Mouse (Mus musculus): ENCODE results near the gene Scrg1. TPM values are rescaled to one million over a fixed set of nuclear protein-coding genes. Genes with fewer than 3 reads are reported as not detected.
"Not testable (repeated sequence)": the region's sequence is repeated elsewhere in the genome, so short reads cannot be mapped to it uniquely, and the experiment has no call there.

Scrg1 gene
- polyA plus RNA-seq (2016; fragmentation: Nextera tagmentation; extraction: Ambion mirVana) = not detected in 2 replicates

- no peaks in the 10 kb centered on the region for H3K27me3 ChIP-seq (ENCODE audit: low read depth, poor library complexity, severe bottlenecking)
- H3K9me3 ChIP-seq (replicated peaks) = no peaks in the 10 kb centered on the region
- no peak for DNase-seq (ENCODE audit: low spot score)
- H3K27ac ChIP-seq = no peak within 1 kb of the TSS
- no peaks in the 10 kb centered on the region for H3K36me3 ChIP-seq
- H3K4me3 ChIP-seq = no peak within 1 kb of the TSS
- 80% methylated on average over 3 of the region's 3 CpGs for WGBS
- 0 out of 2 replicates have a peak, but pooled peaks cover 2% of the 10 kb centered on the region for H3K4me1 ChIP-seq
Observed at GRCm38 (mm10) chr8:57455765-57456164, at the start of gene Scrg1. TSS of gene Scrg1 (plus strand) at chr8:57455923.

GRCm38 (mm10) chr8:57406366-57406765 is 49.4 kb upstream of the Scrg1 start:
- H3K27me3 ChIP-seq (ENCODE audit: low read depth, poor library complexity, severe bottlenecking) = peaks cover 40% of the 10 kb centered on the region
- H3K36me3 ChIP-seq = no peaks in the 10 kb centered on the region
- no peak for DNase-seq (ENCODE audit: low spot score)
- peaks cover 51% of the 10 kb centered on the region for H3K4me1 ChIP-seq
- H3K9me3 ChIP-seq (replicated peaks) = no peaks in the 10 kb centered on the region
- no peak overlapping the region for H3K4me3 ChIP-seq
- 87% methylated on average over 4 of the region's 4 CpGs for WGBS
- H3K27ac ChIP-seq = no peak overlapping the region

DNA sequence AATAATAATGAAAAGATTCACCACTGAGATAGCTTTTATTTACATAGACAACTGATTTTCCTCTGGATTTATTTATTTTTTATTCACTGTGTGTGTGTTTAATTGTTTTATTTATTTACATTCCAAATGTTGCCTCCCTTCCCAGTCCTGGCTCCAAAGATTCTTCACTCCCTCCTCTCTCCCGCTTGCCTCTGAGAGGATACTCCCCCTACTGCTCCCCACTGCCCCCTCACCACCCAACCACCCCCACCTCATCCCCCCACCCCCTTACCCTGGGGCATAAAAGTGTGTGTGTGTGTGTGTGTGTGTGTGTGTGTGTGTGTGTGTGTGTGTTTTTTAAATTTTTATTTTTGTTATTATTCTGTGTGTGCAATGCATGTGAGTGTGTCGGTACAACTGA is 46.4 kb upstream of the Scrg1 start:
- Histone ChIP-seq H3K4me1 (peaks cover 38% of the 10 kb centered on the region), H3K9me3 (replicated peaks) (no peaks in the 10 kb centered on the region), H3K27ac (no peak overlapping the region), H3K27me3 (ENCODE audit: low read depth, poor library complexity, severe bottlenecking) (peaks cover 52% of the 10 kb centered on the region), H3K4me3 (no peak overlapping the region), H3K36me3 (no peaks in the 10 kb centered on the region)
- no peak for DNase-seq (ENCODE audit: low spot score)
- 43% methylated on average over 2 of the region's 2 CpGs for WGBS

DNA sequence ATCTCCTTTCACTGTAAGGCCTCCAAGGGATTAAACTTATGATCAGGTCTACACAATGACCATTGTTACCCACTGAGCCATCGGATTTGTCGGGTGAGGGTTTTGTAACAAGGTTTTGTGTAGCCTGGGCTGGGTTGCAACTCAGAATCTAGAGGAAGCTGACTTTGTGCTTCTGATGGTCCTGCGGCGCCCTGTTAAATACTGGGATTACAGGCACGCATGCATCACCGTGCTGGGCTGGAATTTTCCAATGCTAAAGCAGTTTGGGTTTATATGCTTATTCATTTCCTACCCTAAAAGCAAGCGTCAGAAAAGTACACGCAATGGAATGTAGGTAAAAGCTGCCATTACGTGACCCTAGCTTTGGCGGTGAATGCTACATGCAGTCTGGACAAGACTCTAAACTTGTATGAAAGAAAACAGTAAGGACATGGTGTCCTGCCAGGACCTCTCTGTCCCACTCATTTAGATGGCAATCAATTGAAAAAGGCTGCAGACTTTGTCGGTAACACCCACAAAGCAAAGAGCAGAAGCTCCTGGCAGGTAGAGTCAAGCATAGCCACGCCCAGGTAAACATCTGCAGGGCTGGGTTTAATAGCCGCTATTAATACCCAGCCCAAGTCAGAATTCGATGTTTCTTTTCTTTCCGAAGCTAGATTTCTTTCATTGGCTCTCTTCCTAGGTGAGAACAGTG is 45.8 kb upstream of the Scrg1 start:
- peak overlapping the region; percentile 34 for H3K4me3 ChIP-seq
- WGBS = 23% methylated on average over 15 of the region's 15 CpGs

DNA sequence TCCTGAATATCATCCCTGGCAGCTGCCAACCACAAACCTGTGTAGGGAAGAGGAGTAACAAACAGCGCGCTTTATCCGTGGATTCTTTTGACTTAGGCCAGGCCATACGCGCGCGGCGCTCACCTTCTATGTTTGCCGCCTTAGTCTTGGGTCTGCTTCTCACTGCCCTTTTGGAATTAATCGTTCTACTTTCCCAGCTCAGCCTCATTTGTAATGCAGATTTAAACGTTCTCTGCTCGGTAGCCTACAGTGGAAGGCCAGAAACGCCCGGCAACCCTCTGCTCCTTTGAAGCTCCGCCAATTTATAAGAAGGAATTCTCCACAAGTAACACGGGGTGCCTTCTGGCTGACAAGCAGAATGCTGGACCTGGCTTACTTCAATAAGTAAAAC is 45.3 kb upstream of the Scrg1 start:
- H3K4me1 ChIP-seq = peaks cover 27% of the 10 kb centered on the region
- no peaks in the 10 kb centered on the region for H3K9me3 ChIP-seq (replicated peaks)
- H3K27ac ChIP-seq = no peak overlapping the region
- WGBS = 4% methylated on average over 16 of the region's 16 CpGs
- H3K27me3 ChIP-seq (ENCODE audit: low read depth, poor library complexity, severe bottlenecking) = peaks cover 52% of the 10 kb centered on the region
- no peaks in the 10 kb centered on the region for H3K36me3 ChIP-seq
- H3K4me3 ChIP-seq = peak overlapping the region; percentile 34
- DNase-seq (ENCODE audit: low spot score) = no peak

More for the DNA sequence above, 45.8 kb upstream of the Scrg1 start:
- H3K27ac ChIP-seq = no peak overlapping the region
- H3K9me3 ChIP-seq (replicated peaks) = no peaks in the 10 kb centered on the region
- H3K27me3 ChIP-seq (ENCODE audit: low read depth, poor library complexity, severe bottlenecking) = peaks cover 52% of the 10 kb centered on the region
- H3K4me1 ChIP-seq = peaks cover 32% of the 10 kb centered on the region
- H3K36me3 ChIP-seq = no peaks in the 10 kb centered on the region
- no peak for DNase-seq (ENCODE audit: low spot score)

GRCm38 (mm10) chr8:57411366-57411765 is 44.4 kb upstream of the Scrg1 start:
- Histone ChIP-seq H3K9me3 (replicated peaks) (no peaks in the 10 kb centered on the region), H3K36me3 (no peaks in the 10 kb centered on the region), H3K4me3 (no peak overlapping the region), H3K27me3 (ENCODE audit: low read depth, poor library complexity, severe bottlenecking) (peaks cover 52% of the 10 kb centered on the region), H3K4me1 (peaks cover 23% of the 10 kb centered on the region), H3K27ac (no peak overlapping the region)
- 64% methylated on average over 6 of the region's 6 CpGs for WGBS
- DNase-seq (ENCODE audit: low spot score) = no peak

DNA sequence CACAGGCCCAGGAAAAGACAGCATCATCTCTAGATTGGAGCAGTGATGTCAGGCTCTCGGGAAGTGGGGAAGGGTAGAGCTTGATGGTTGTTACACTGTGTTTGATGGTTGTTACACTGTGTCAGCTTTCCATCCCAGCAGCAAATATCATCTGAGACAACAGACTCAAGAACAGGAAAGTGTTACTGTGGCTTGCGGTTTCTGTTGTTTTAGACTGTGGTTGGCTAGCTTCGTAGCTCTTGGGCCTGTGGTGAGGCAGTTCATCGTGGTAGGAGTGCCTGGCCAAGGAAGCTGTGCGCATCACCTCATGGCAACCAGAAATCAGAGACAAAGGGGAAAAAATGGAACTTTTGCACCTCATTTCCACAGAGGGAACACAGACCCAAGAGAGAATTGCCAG is 38.9 kb upstream of the Scrg1 start:
- Histone ChIP-seq H3K9me3 (replicated peaks) (no peaks in the 10 kb centered on the region), H3K36me3 (no peaks in the 10 kb centered on the region), H3K4me3 (no peak overlapping the region), H3K4me1 (no peaks in the 10 kb centered on the region), H3K27ac (no peak overlapping the region), H3K27me3 (ENCODE audit: low read depth, poor library complexity, severe bottlenecking) (peaks cover 7% of the 10 kb centered on the region)
- DNase-seq (ENCODE audit: low spot score) = no peak
- WGBS = 95% methylated on average over 5 of the region's 5 CpGs

- no peak for DNase-seq (ENCODE audit: low spot score)
- Histone ChIP-seq H3K27me3 (ENCODE audit: low read depth, poor library complexity, severe bottlenecking) (0 out of 2 replicates have a peak, but pooled peaks cover 4% of the 10 kb centered on the region), H3K36me3 (no peaks in the 10 kb centered on the region), H3K4me3 (no peak overlapping the region), H3K27ac (no peak overlapping the region), H3K4me1 (no peaks in the 10 kb centered on the region), H3K9me3 (replicated peaks) (no peaks in the 10 kb centered on the region)
- 24% methylated on average over 3 of the region's 3 CpGs for WGBS
Observed at GRCm38 (mm10) chr8:57426074-57426473, 29.6 kb upstream of the Scrg1 start.

GRCm38 (mm10) chr8:57427581-57428366 is 27.9 kb upstream of the Scrg1 start:
- H3K4me1 ChIP-seq = no peaks in the 10 kb centered on the region

DNA sequence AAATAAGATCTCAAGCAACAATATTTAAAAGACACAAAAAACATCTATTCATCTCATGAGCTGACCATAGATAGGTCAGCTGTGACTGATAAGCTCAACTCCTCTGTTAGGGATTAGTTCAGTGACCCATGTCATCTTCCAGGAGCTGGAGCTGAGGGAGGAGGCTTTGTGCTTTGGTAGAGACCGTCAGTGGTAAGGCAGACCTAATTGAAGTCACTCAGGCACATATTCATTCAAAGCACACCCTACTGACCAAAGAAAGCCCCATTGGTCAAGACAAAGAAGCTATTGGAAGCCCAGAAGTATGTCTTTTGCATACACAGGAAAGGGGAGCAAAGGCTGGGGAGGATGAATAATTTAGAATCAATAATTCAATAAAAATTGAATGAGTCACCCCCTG is 27.2 kb upstream of the Scrg1 start:
- no peak overlapping the region for H3K4me3 ChIP-seq
- no peaks in the 10 kb centered on the region for H3K36me3 ChIP-seq
- 22% methylated on average over 1 of the region's 1 CpGs for WGBS
- no peak for DNase-seq (ENCODE audit: low spot score)
- no peak overlapping the region for H3K27ac ChIP-seq
- H3K9me3 ChIP-seq (replicated peaks) = no peaks in the 10 kb centered on the region
- no peaks in the 10 kb centered on the region for H3K4me1 ChIP-seq
- H3K27me3 ChIP-seq (ENCODE audit: low read depth, poor library complexity, severe bottlenecking) = 0 out of 2 replicates have a peak, but pooled peaks cover 4% of the 10 kb centered on the region

More at GRCm38 (mm10) chr8:57427581-57428366, 27.9 kb upstream of the Scrg1 start:
- Histone ChIP-seq H3K36me3 (no peaks in the 10 kb centered on the region), H3K9me3 (replicated peaks) (no peaks in the 10 kb centered on the region), H3K4me3 (no peak overlapping the region), H3K27me3 (ENCODE audit: low read depth, poor library complexity, severe bottlenecking) (0 out of 2 replicates have a peak, but pooled peaks cover 4% of the 10 kb centered on the region), H3K27ac (no peak overlapping the region)
- DNase-seq (ENCODE audit: low spot score) = no peak
- WGBS = 81% methylated on average over 18 of the region's 18 CpGs

- WGBS = 40% methylated on average over 18 of the region's 18 CpGs
- Histone ChIP-seq H3K4me3 (no peak overlapping the region), H3K36me3 (no peaks in the 10 kb centered on the region), H3K27me3 (ENCODE audit: low read depth, poor library complexity, severe bottlenecking) (0 out of 2 replicates have a peak, but pooled peaks cover 4% of the 10 kb centered on the region), H3K4me1 (no peaks in the 10 kb centered on the region), H3K9me3 (replicated peaks) (no peaks in the 10 kb centered on the region), H3K27ac (no peak overlapping the region)
- DNase-seq (ENCODE audit: low spot score) = peak; percentile 82
Observed at GRCm38 (mm10) chr8:57429166-57429887, 26.4 kb upstream of the Scrg1 start.

DNA sequence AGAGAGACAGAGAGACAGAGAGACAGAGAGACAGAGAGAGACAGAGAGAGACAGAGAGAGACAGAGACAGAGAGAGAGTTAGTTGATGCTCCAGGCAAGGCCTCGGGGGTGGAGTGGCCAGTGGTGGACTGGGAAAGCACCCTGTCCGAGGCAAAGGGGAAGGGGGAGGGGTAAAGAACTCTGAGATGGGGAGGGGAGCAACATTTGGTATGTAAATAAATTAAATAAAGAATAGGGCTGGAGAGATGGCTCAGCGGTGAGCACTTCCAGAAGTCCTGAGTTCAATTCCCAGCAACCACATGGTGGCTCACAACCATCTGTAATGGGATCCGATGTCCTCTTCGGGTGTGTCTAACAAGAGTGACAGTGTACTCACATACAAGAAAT is 25.8 kb upstream of the Scrg1 start:
- H3K27me3 ChIP-seq (ENCODE audit: low read depth, poor library complexity, severe bottlenecking); H3K27ac ChIP-seq; H3K4me1 ChIP-seq; H3K4me3 ChIP-seq; DNase-seq (ENCODE audit: low spot score); H3K36me3 ChIP-seq; H3K9me3 ChIP-seq (replicated peaks): not testable (repeated sequence)
- 73% methylated on average over 5 of the region's 5 CpGs for WGBS

DNA sequence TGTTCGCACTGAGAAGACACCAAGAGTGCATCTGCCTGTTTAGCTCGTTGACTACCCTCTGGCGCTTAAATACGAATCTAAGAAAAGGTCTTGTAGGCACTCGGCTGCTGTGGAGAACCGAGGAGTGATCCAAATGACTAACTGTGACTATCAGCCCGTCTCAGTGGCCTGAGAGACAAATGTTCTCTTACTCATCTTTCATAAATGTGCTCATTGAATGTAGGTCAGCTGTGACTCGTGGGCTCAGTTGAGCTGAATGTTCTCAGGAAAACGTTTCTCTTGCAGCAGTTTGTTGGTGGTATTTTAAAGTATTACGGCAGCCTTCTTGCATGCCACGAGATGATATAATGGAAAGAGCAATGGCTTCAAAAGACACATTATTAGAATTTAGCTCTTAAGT is 24.8 kb upstream of the Scrg1 start:
- 90% methylated on average over 11 of the region's 11 CpGs for WGBS
- 0 out of 2 replicates have a peak, but pooled peaks cover 4% of the 10 kb centered on the region for H3K27me3 ChIP-seq (ENCODE audit: low read depth, poor library complexity, severe bottlenecking)

More for the DNA sequence above, 24.8 kb upstream of the Scrg1 start:
- no peaks in the 10 kb centered on the region for H3K9me3 ChIP-seq (replicated peaks)
- no peak overlapping the region for H3K4me3 ChIP-seq
- DNase-seq (ENCODE audit: low spot score) = no peak
- no peak overlapping the region for H3K27ac ChIP-seq
- peaks cover 6% of the 10 kb centered on the region for H3K4me1 ChIP-seq
- no peaks in the 10 kb centered on the region for H3K36me3 ChIP-seq

All from limb, embryonic 10.5 days (tissue).